Comparison of ENCODE assay signal across 9 mouse cellular contexts in the genomic region with DNA sequence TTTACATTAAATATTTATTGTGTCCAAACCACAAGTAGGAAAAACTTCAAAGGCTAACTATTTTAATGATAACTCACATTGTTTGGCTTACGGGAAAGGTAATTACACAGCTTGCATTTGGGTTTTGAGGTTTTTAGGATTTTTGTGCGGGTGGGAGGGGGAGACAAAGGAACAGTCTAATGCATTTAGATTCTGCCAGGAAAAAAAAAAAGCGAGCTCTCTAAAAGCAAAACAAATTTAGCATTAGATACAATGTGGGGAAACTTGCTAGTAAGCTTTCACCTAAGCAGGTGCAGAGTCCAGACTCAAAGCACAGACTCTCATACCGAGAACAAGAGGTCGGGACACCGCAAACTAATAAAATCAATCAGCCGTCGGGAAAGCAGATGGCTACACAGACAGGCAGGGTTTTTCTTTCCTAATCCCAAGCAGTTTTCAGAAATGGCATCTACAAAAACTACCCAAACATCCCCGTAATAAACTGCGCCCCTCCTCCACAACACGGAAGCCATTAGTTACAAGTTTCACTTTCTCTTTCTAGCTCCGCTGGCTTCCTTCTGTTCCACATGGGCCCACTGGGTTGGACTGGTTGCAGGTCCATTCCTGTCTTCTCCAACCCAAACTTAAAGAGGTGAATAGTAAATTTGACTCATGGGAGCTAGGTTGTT. TPM values are rescaled to one million over a fixed set of nuclear protein-coding genes. Genes with fewer than 3 reads are reported as not detected.
DNase-seq lines count a peak whose midpoint lies in the region; ATAC-seq and TF ChIP-seq lines count a peak whose summit lies in the region.
"Had no signal": no experiment of that assay in that cellular context is flagged by ENCODE, and none has a peak within 500 bp of the region (broad histone marks: within the 10 kb centered on the region; RNA-seq: fewer than 3 reads in every experiment).

No protein-coding gene starts in this region.

- WGBS in heart, adult 2 months: 48% methylated on average over 12 of the region's 12 CpGs
- WGBS in liver, embryonic 14.5 days (ENCODE audit: insufficient replicate concordance): 48% methylated on average over 12 of the region's 12 CpGs
- WGBS in spleen, adult 2 months: 9% methylated on average over 12 of the region's 12 CpGs
- WGBS in hindbrain, embryonic 11.5 days: 77% methylated on average over 12 of the region's 12 CpGs

- no peaks in the 10 kb centered on the region for H3K9me3 ChIP-seq in liver, embryonic 14.5 days (ENCODE audit: control insufficient read depth, low read length)
- no peaks in the 10 kb centered on the region for H3K9me3 ChIP-seq in hindbrain, embryonic 11.5 days (ENCODE audit: control insufficient read depth, low read length)
- H3K9me3 ChIP-seq: neural tube, embryonic 12.5 days had no signal

- intact Hi-C loops in heart, adult 2 months (cut with DNase I): no loop called here
- intact Hi-C loops in heart, postnatal 10 days (cut with DNase I): no loop called here

- H3K36me3 ChIP-seq in heart, adult 2 months (ENCODE audit: control insufficient read depth, insufficient read depth, low read length): peaks cover 29% of the 10 kb centered on the region
- no peaks in the 10 kb centered on the region for H3K36me3 ChIP-seq in liver, embryonic 14.5 days (replicated peaks; ENCODE audit: control insufficient read depth, insufficient read depth, low read depth)
- H3K36me3 ChIP-seq in spleen, adult 2 months (ENCODE audit: control insufficient read depth, insufficient read depth, low read length): peaks cover 2% of the 10 kb centered on the region; the same call in 1 of the 2 replicates
- H3K36me3 ChIP-seq in hindbrain, embryonic 11.5 days (ENCODE audit: control insufficient read depth, insufficient read depth, low read length): no peaks in the 10 kb centered on the region
- H3K36me3 ChIP-seq: neural tube, embryonic 12.5 days had no signal

- H3K27ac ChIP-seq in heart, adult 2 months: peak overlapping the region; percentile 63
- H3K27ac ChIP-seq in liver, embryonic 14.5 days: peak overlapping the region; percentile 44
- peak overlapping the region; percentile 69 for H3K27ac ChIP-seq in spleen, adult 2 months (ENCODE audit: insufficient read depth, low read length)
- no peak overlapping the region for H3K27ac ChIP-seq in hindbrain, embryonic 11.5 days (ENCODE audit: low read depth, low read length)
- H3K27ac ChIP-seq: neural tube, embryonic 12.5 days had no signal

- ATAC-seq in liver, embryonic 14.5 days (ENCODE audit: insufficient read depth): no peak; the same call in 1 of the 2 replicates
- no peak for ATAC-seq in hindbrain, embryonic 11.5 days (ENCODE audit: low FRiP score)

- no peak for TF ChIP-seq EP300 in heart, adult 2 months (IDR thresholded peaks at IDR 0.05; ENCODE audit: insufficient read depth, low read depth, low read length)
- no peak for TF ChIP-seq EP300 in liver, embryonic 14.5 days (IDR thresholded peaks at IDR 0.05; ENCODE audit: low read depth)

- 0 out of 2 replicates have a peak, but pooled peaks have one; percentile 2 for TF ChIP-seq CTCF in heart, adult 2 months (IDR thresholded peaks at IDR 0.05)
- TF ChIP-seq CTCF in liver, embryonic 14.5 days (IDR thresholded peaks at IDR 0.05; ENCODE audit: low read depth): no peak
- TF ChIP-seq CTCF in spleen, adult 2 months (IDR thresholded peaks at IDR 0.05; ENCODE audit: extremely low read depth, insufficient read depth, insufficient read length, insufficient replicate concordance): no peak

- peak overlapping the region; percentile 71 for H3K4me2 ChIP-seq in liver, embryonic 14.5 days (ENCODE audit: low read depth)
- H3K4me2 ChIP-seq in hindbrain, embryonic 11.5 days (replicated peaks; ENCODE audit: low read depth, low read length): no peak overlapping the region
- H3K4me2 ChIP-seq: neural tube, embryonic 12.5 days had no signal

- peak; percentile 53 to 59 for DNase-seq in heart, adult 2 months
- DNase-seq in heart, postnatal 4 days: no peak
- DNase-seq in T-cell, adult 2 months (ENCODE audit: low spot score): peak; percentile 78
- peak; percentile 45 to 59 for DNase-seq in heart, postnatal 10 days
- no peak for DNase-seq in liver, embryonic 14.5 days (ENCODE audit: low read depth in 3 of 3, low spot score in 3 of 3)
- peak; percentile 41 to 56 for DNase-seq in spleen, adult 2 months (ENCODE audit: low read depth in 1 of 2, low spot score in 2 of 2)
- DNase-seq in yolk sac, embryonic 10.5 days (ENCODE audit: low spot score): no peak
- no peak for DNase-seq in hindbrain, embryonic 11.5 days (ENCODE audit: low spot score)

- peak overlapping the region; percentile 44 for H3K4me3 ChIP-seq in heart, adult 2 months
- H3K4me3 ChIP-seq in liver, embryonic 14.5 days (ENCODE audit: insufficient read depth in 1 of 2, low read depth in 2 of 2, low read length in 2 of 2): peak overlapping the region; percentile 59 to 64
- H3K4me3 ChIP-seq in spleen, adult 2 months (ENCODE audit: extremely low read depth, insufficient read depth, insufficient read length): peak overlapping the region; percentile 57
- no peak overlapping the region for H3K4me3 ChIP-seq in hindbrain, embryonic 11.5 days (ENCODE audit: low read depth, low read length)
- H3K4me3 ChIP-seq: neural tube, embryonic 12.5 days had no signal

- H3K9ac ChIP-seq in heart, adult 2 months (ENCODE audit: low read depth, low read length): peak overlapping the region; percentile 38; the same call in 1 of the 2 replicates
- H3K9ac ChIP-seq in liver, embryonic 14.5 days (replicated peaks): peak overlapping the region; percentile 59
- H3K9ac ChIP-seq in hindbrain, embryonic 11.5 days (ENCODE audit: low read depth, low read length): no peak overlapping the region
- H3K9ac ChIP-seq: neural tube, embryonic 12.5 days had no signal

- H3K79me2 ChIP-seq in heart, adult 2 months (replicated peaks; ENCODE audit: control insufficient read depth, insufficient read depth, low read length): peaks cover 4% of the 10 kb centered on the region

- H3K27me3 ChIP-seq in heart, adult 2 months (ENCODE audit: control insufficient read depth, insufficient read depth, low read length): no peaks in the 10 kb centered on the region
- H3K27me3 ChIP-seq in liver, embryonic 14.5 days (ENCODE audit: control insufficient read depth, insufficient read depth, low read length): no peaks in the 10 kb centered on the region
- H3K27me3 ChIP-seq in spleen, adult 2 months (ENCODE audit: control insufficient read depth, insufficient read depth, low read length): no peaks in the 10 kb centered on the region
- H3K27me3 ChIP-seq in hindbrain, embryonic 11.5 days (ENCODE audit: control insufficient read depth, insufficient read depth, low read length): no peaks in the 10 kb centered on the region
- H3K27me3 ChIP-seq: neural tube, embryonic 12.5 days had no signal

- TF ChIP-seq POLR2A in heart, adult 2 months (IDR thresholded peaks at IDR 0.05; ENCODE audit: insufficient read depth, low read depth, low read length): no peak
- TF ChIP-seq POLR2A in spleen, adult 2 months (IDR thresholded peaks at IDR 0.05; ENCODE audit: low read depth, low read length): no peak

- H3K4me1 ChIP-seq in heart, adult 2 months (ENCODE audit: control insufficient read depth, insufficient read depth, low read length): peaks cover 21% of the 10 kb centered on the region
- H3K4me1 ChIP-seq in liver, embryonic 14.5 days (replicated peaks; ENCODE audit: control insufficient read depth in 2 of 2, insufficient read depth in 2 of 2, low read length in 1 of 2): peaks cover 25 to 33% of the 10 kb centered on the region in 2 experiments
- H3K4me1 ChIP-seq in spleen, adult 2 months (ENCODE audit: control insufficient read depth, insufficient read depth, insufficient read length): peaks cover 21% of the 10 kb centered on the region
- no peaks in the 10 kb centered on the region for H3K4me1 ChIP-seq in hindbrain, embryonic 11.5 days (replicated peaks; ENCODE audit: control insufficient read depth, insufficient read depth, low read length)

RNA-seq across cellular contexts. Expression of a gene that starts 8.0 kb away (rescaled TPM):
- total RNA-seq in heart, adult 2 months (2021): 10 to 100 TPM; 93.0 to 94.7 TPM
- polyA plus RNA-seq in heart, adult 2 months (2012; rRNA removed): 85.8 and 134 TPM in 2 replicates
- total RNA-seq in heart, postnatal 4 days (2021): 100 to 1,000 TPM; 111 to 115 TPM
- 100 to 1,000 TPM; 110 to 117 TPM for total RNA-seq in heart, postnatal 10 days (2021)
- polyA plus RNA-seq in liver, embryonic 14.5 days (2012; rRNA removed): 15.0 and 17.7 TPM in 2 replicates
- 27.2 and 27.4 TPM in 2 replicates for polyA plus RNA-seq in liver, embryonic 14.5 days (2014; fragmentation: Nextera tagmentation; extraction: Ambion mirVana)
- polyA plus RNA-seq in spleen, adult 2 months (2012; rRNA removed): 65.1 and 80.8 TPM in 2 replicates
- 25.6 and 33.3 TPM in 2 replicates for polyA plus RNA-seq in hindbrain, embryonic 11.5 days (2014; fragmentation: Nextera tagmentation; extraction: Ambion mirVana)

RNA-seq across cellular contexts. Expression of a gene that starts 39.3 kb away (rescaled TPM):
- 100 to 1,000 TPM; 219 to 225 TPM for total RNA-seq in heart, adult 2 months (2021)
- 114 and 135 TPM in 2 replicates for polyA plus RNA-seq in heart, adult 2 months (2012; rRNA removed)
- 100 to 1,000 TPM; 479 to 498 TPM for total RNA-seq in heart, postnatal 4 days (2021)
- 100 to 1,000 TPM; 462 to 471 TPM for total RNA-seq in heart, postnatal 10 days (2021)
- 5.0 and 7.0 TPM in 2 replicates for polyA plus RNA-seq in liver, embryonic 14.5 days (2012; rRNA removed)
- polyA plus RNA-seq in liver, embryonic 14.5 days (2014; fragmentation: Nextera tagmentation; extraction: Ambion mirVana): 8.1 and 8.7 TPM in 2 replicates
- 27.0 and 29.1 TPM in 2 replicates for polyA plus RNA-seq in spleen, adult 2 months (2012; rRNA removed)
- 11.9 and 13.2 TPM in 2 replicates for polyA plus RNA-seq in hindbrain, embryonic 11.5 days (2014; fragmentation: Nextera tagmentation; extraction: Ambion mirVana)

Comparison
In these comparisons a context has a peak if more than half of its experiments do, and no peak if none do; other contexts are left out.
1. DNase-seq: peak in heart, adult 2 months (2 of 2), T-cell, adult 2 months (single experiment), heart, postnatal 10 days (2 of 2) and spleen, adult 2 months (2 of 2); none in heart, postnatal 4 days (single experiment), liver, embryonic 14.5 days (0 of 3), yolk sac, embryonic 10.5 days (single experiment) and hindbrain, embryonic 11.5 days (single experiment).